Mouse (Mus musculus) heart, postnatal 0 days (tissue): ENCODE results near the gene Exoc6.

Experiments used
- CTCF ChIP-seq: IDR thresholded peaks from 2 replicates; pipeline ENCODE4 v1.5.1; 2016; ENCODE audit warnings: antibody characterized with exemption, control low read depth, low read depth
- EP300 ChIP-seq: IDR thresholded peaks from 2 replicates; pipeline ENCODE4 v1.6.1; 2016; ENCODE audit warnings: antibody characterized with exemption, low read depth

GRCm38 (mm10) chr19:37686347-37686746 lies 136.1 kb downstream of the Exoc6 start:
- TF ChIP-seq CTCF (no peak), EP300 (no peak)
